Mouse (Mus musculus): ENCODE data around the gene Cep250. TPM values are rescaled to one million over a fixed set of nuclear protein-coding genes. Genes with fewer than 3 reads are reported as not detected.

The Cep250 gene
- polyA plus RNA-seq, 1 experiment from 2014 or later, result 24.4 TPM

GRCm38 (mm10) chr2:155952006-155952405, 4.3 kb upstream of the Cep250 start:
- no peaks in the 10 kb centered on the region for H3K36me3 ChIP-seq (ENCODE audit: control insufficient read depth, insufficient read depth, low read length)
- H3K27ac ChIP-seq (ENCODE audit: low read depth, low read length), result no peak overlapping the region
- no peaks in the 10 kb centered on the region for H3K27me3 ChIP-seq (ENCODE audit: control insufficient read depth, insufficient read depth, low read length)
- no peak overlapping the region for H3K9ac ChIP-seq (ENCODE audit: low read depth, low read length)
- no peak overlapping the region for H3K4me3 ChIP-seq (ENCODE audit: low read length)
- no peaks in the 10 kb centered on the region for H3K4me1 ChIP-seq (ENCODE audit: control insufficient read depth, insufficient read depth, low read length)
- no peak for ATAC-seq (ENCODE audit: low FRiP score, low TSS enrichment)
- H3K4me2 ChIP-seq (replicated peaks; ENCODE audit: low read depth, low read length), result no peak overlapping the region
- H3K9me3 ChIP-seq (ENCODE audit: control insufficient read depth, low read length), result no peaks in the 10 kb centered on the region

GRCm38 (mm10) chr2:155959981-155960380, 3.7 kb downstream of the Cep250 start:
- Histone ChIP-seq H3K4me1 (ENCODE audit: control insufficient read depth, insufficient read depth, low read length) (peaks cover 5% of the 10 kb centered on the region; the same call in 1 of the 2 replicates), H3K27ac (ENCODE audit: low read depth, low read length) (no peak overlapping the region), H3K9me3 (ENCODE audit: control insufficient read depth, low read length) (no peaks in the 10 kb centered on the region), H3K27me3 (ENCODE audit: control insufficient read depth, insufficient read depth, low read length) (no peaks in the 10 kb centered on the region), H3K9ac (ENCODE audit: low read depth, low read length) (no peak overlapping the region), H3K36me3 (ENCODE audit: control insufficient read depth, insufficient read depth, low read length) (peaks cover 28% of the 10 kb centered on the region), H3K4me3 (ENCODE audit: low read length) (no peak overlapping the region), H3K4me2 (replicated peaks; ENCODE audit: low read depth, low read length) (no peak overlapping the region)
- 87% methylated on average over 5 of the region's 5 CpGs for WGBS
- no peak for ATAC-seq (ENCODE audit: low FRiP score, low TSS enrichment)

- H3K4me1 ChIP-seq (ENCODE audit: control insufficient read depth, insufficient read depth, low read length), result peaks cover 5% of the 10 kb centered on the region; the same call in 1 of the 2 replicates
- no peak overlapping the region for H3K4me3 ChIP-seq (ENCODE audit: low read length)
- ATAC-seq (ENCODE audit: low FRiP score, low TSS enrichment), result no peak
- H3K27ac ChIP-seq (ENCODE audit: low read depth, low read length), result no peak overlapping the region
- H3K9ac ChIP-seq (ENCODE audit: low read depth, low read length), result no peak overlapping the region
- H3K9me3 ChIP-seq (ENCODE audit: control insufficient read depth, low read length), result no peaks in the 10 kb centered on the region
- WGBS, result 79% methylated on average over 10 of the region's 10 CpGs
- no peaks in the 10 kb centered on the region for H3K27me3 ChIP-seq (ENCODE audit: control insufficient read depth, insufficient read depth, low read length)
- H3K4me2 ChIP-seq (replicated peaks; ENCODE audit: low read depth, low read length), result no peak overlapping the region
- H3K36me3 ChIP-seq (ENCODE audit: control insufficient read depth, insufficient read depth, low read length), result peaks cover 45% of the 10 kb centered on the region
These were observed 5.6 kb downstream of the Cep250 start for GRCm38 (mm10) chr2:155961862-155962261.

GRCm38 (mm10) chr2:155962991-155963390, 6.7 kb downstream of the Cep250 start:
- 44% methylated on average over 1 of the region's 1 CpGs for WGBS
- H3K9me3 ChIP-seq (ENCODE audit: control insufficient read depth, low read length), result no peaks in the 10 kb centered on the region
- no peak overlapping the region for H3K9ac ChIP-seq (ENCODE audit: low read depth, low read length)
- H3K4me2 ChIP-seq (replicated peaks; ENCODE audit: low read depth, low read length), result no peak overlapping the region
- H3K27me3 ChIP-seq (ENCODE audit: control insufficient read depth, insufficient read depth, low read length), result no peaks in the 10 kb centered on the region
- H3K27ac ChIP-seq (ENCODE audit: low read depth, low read length), result no peak overlapping the region
- H3K36me3 ChIP-seq (ENCODE audit: control insufficient read depth, insufficient read depth, low read length), result peaks cover 56% of the 10 kb centered on the region
- H3K4me3 ChIP-seq (ENCODE audit: low read length), result no peak overlapping the region
- no peak for ATAC-seq (ENCODE audit: low FRiP score, low TSS enrichment)
- H3K4me1 ChIP-seq (ENCODE audit: control insufficient read depth, insufficient read depth, low read length), result no peaks in the 10 kb centered on the region

GRCm38 (mm10) chr2:155973348-155973747, 17.1 kb downstream of the Cep250 start:
- no peak for ATAC-seq (ENCODE audit: low FRiP score, low TSS enrichment)
- Histone ChIP-seq H3K4me1 (ENCODE audit: control insufficient read depth, insufficient read depth, low read length) (no peaks in the 10 kb centered on the region), H3K36me3 (ENCODE audit: control insufficient read depth, insufficient read depth, low read length) (peaks cover 88% of the 10 kb centered on the region), H3K4me2 (replicated peaks; ENCODE audit: low read depth, low read length) (no peak overlapping the region), H3K27me3 (ENCODE audit: control insufficient read depth, insufficient read depth, low read length) (no peaks in the 10 kb centered on the region), H3K9me3 (ENCODE audit: control insufficient read depth, low read length) (no peaks in the 10 kb centered on the region), H3K4me3 (ENCODE audit: low read length) (no peak overlapping the region), H3K27ac (ENCODE audit: low read depth, low read length) (no peak overlapping the region), H3K9ac (ENCODE audit: low read depth, low read length) (no peak overlapping the region)
- WGBS, result 94% methylated on average over 6 of the region's 6 CpGs

GRCm38 (mm10) chr2:155974087-155974731, 18.0 kb downstream of the Cep250 start:
- WGBS, result 77% methylated on average over 14 of the region's 14 CpGs
- no peak overlapping the region for H3K9ac ChIP-seq (ENCODE audit: low read depth, low read length)
- H3K27me3 ChIP-seq (ENCODE audit: control insufficient read depth, insufficient read depth, low read length), result no peaks in the 10 kb centered on the region
- no peaks in the 10 kb centered on the region for H3K4me1 ChIP-seq (ENCODE audit: control insufficient read depth, insufficient read depth, low read length)
- no peak overlapping the region for H3K4me2 ChIP-seq (replicated peaks; ENCODE audit: low read depth, low read length)
- ATAC-seq (ENCODE audit: low FRiP score, low TSS enrichment), result no peak
- no peaks in the 10 kb centered on the region for H3K9me3 ChIP-seq (ENCODE audit: control insufficient read depth, low read length)
- H3K36me3 ChIP-seq (ENCODE audit: control insufficient read depth, insufficient read depth, low read length), result peaks cover 83% of the 10 kb centered on the region
- H3K4me3 ChIP-seq (ENCODE audit: low read length), result no peak overlapping the region
- H3K27ac ChIP-seq (ENCODE audit: low read depth, low read length), result no peak overlapping the region

GRCm38 (mm10) chr2:155979328-155979991, 23.2 kb downstream of the Cep250 start:
- 56% methylated on average over 5 of the region's 5 CpGs for WGBS
- Histone ChIP-seq H3K9me3 (ENCODE audit: control insufficient read depth, low read length) (no peaks in the 10 kb centered on the region), H3K4me3 (ENCODE audit: low read length) (no peak overlapping the region), H3K36me3 (ENCODE audit: control insufficient read depth, insufficient read depth, low read length) (peaks cover 84% of the 10 kb centered on the region), H3K9ac (ENCODE audit: low read depth, low read length) (no peak overlapping the region), H3K27me3 (ENCODE audit: control insufficient read depth, insufficient read depth, low read length) (no peaks in the 10 kb centered on the region), H3K4me1 (ENCODE audit: control insufficient read depth, insufficient read depth, low read length) (no peaks in the 10 kb centered on the region), H3K4me2 (replicated peaks; ENCODE audit: low read depth, low read length) (no peak overlapping the region), H3K27ac (ENCODE audit: low read depth, low read length) (0 out of 2 replicates have a peak overlapping the region, but pooled peaks have one; percentile 6)
- 0 out of 2 replicates have a peak, but pooled peaks have one; percentile 52 for ATAC-seq (ENCODE audit: low FRiP score, low TSS enrichment)

GRCm38 (mm10) chr2:155985776-155986175, 29.5 kb downstream of the Cep250 start:
- Histone ChIP-seq H3K9ac (ENCODE audit: low read depth, low read length) (no peak overlapping the region), H3K4me2 (replicated peaks; ENCODE audit: low read depth, low read length) (no peak overlapping the region), H3K27ac (ENCODE audit: low read depth, low read length) (no peak overlapping the region), H3K9me3 (ENCODE audit: control insufficient read depth, low read length) (no peaks in the 10 kb centered on the region), H3K36me3 (ENCODE audit: control insufficient read depth, insufficient read depth, low read length) (peaks cover 96% of the 10 kb centered on the region), H3K27me3 (ENCODE audit: control insufficient read depth, insufficient read depth, low read length) (no peaks in the 10 kb centered on the region), H3K4me1 (ENCODE audit: control insufficient read depth, insufficient read depth, low read length) (no peaks in the 10 kb centered on the region), H3K4me3 (ENCODE audit: low read length) (no peak overlapping the region)
- 94% methylated on average over 7 of the region's 7 CpGs for WGBS
- no peak for ATAC-seq (ENCODE audit: low FRiP score, low TSS enrichment)

- no peak for ATAC-seq (ENCODE audit: low FRiP score, low TSS enrichment)
- no peak overlapping the region for H3K4me2 ChIP-seq (replicated peaks; ENCODE audit: low read depth, low read length)
- H3K27me3 ChIP-seq (ENCODE audit: control insufficient read depth, insufficient read depth, low read length), result no peaks in the 10 kb centered on the region
These were observed 30.9 kb downstream of the Cep250 start for GRCm38 (mm10) chr2:155987131-155987530.

More at GRCm38 (mm10) chr2:155987131-155987530, 30.9 kb downstream of the Cep250 start:
- no peaks in the 10 kb centered on the region for H3K4me1 ChIP-seq (ENCODE audit: control insufficient read depth, insufficient read depth, low read length)
- WGBS, result 96% methylated on average over 6 of the region's 6 CpGs
- H3K9me3 ChIP-seq (ENCODE audit: control insufficient read depth, low read length), result no peaks in the 10 kb centered on the region
- H3K4me3 ChIP-seq (ENCODE audit: low read length), result no peak overlapping the region
- peaks cover 96% of the 10 kb centered on the region for H3K36me3 ChIP-seq (ENCODE audit: control insufficient read depth, insufficient read depth, low read length)
- no peak overlapping the region for H3K9ac ChIP-seq (ENCODE audit: low read depth, low read length)
- no peak overlapping the region for H3K27ac ChIP-seq (ENCODE audit: low read depth, low read length)

Measured in kidney, embryonic 14.5 days (tissue).